Mouse (Mus musculus) megakaryocyte, embryonic 14.5 days (primary cell): ENCODE data around the gene Gkap1.

ENCODE experiments used
- FLI1 ChIP-seq: IDR thresholded peaks from 2 replicates; pipeline ENCODE4 v1.6.1; 2012; ENCODE audit warnings: low read length, inconsistent platforms, mixed read lengths
- GATA1 ChIP-seq: IDR thresholded peaks from 3 replicates; pipeline ENCODE4 v1.6.1; 2012; ENCODE audit warnings: mixed read lengths, low read length, inconsistent platforms, borderline replicate concordance

GRCm38 (mm10) chr13:58298756-58299155 is 23.3 kb upstream of the Gkap1 start:
- TF ChIP-seq GATA1 (no peak), FLI1 (no peak)
